Mouse (Mus musculus) thymus, postnatal 14 days (tissue): ENCODE measurements around the gene Mdm2.

Source experiments
- DNase-seq: peaks from one replicate; pipeline ENCODE4 v3.0.0; 2021

Gene Mdm2

GRCm38 (mm10) chr10:117679963-117680473 is 30.5 kb downstream of the Mdm2 start:
- DNase-seq, result no peak

DNA sequence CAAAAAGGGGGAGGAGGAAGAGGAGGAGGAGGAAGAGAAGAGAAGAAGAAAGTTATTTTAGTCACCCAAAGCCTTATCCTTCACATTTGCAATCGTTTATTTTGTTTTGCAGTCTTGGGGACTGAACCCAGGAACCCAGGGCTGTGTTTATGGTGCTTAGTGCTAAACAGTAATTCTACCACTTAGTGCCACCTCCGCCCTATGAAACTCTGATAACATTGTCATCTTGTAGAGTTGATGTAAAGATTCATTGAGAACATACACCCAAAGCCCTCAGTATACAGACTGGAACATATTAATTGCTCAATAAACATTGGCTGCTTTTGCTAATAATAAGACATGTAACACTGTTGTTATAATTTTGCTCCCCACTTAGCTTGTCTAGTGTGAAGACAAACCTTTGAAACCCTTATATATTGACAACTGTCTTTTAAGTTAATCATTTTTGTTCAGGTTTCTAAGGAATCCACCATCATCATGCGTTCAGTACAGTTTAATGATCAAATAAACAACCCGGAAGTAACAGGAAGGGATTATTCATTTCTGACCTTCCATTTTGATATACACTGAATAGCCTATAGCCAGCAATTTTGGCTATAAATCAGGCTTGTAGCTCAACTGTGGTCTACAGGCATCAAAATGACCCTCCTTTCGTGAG is 31.4 kb downstream of the Mdm2 start:
- DNase-seq, result no peak

- DNase-seq, result no peak
Measured at GRCm38 (mm10) chr10:117678357-117678756, 32.2 kb downstream of the Mdm2 start.

GRCm38 (mm10) chr10:117677494-117678236 is 32.9 kb downstream of the Mdm2 start:
- no peak for DNase-seq

DNA sequence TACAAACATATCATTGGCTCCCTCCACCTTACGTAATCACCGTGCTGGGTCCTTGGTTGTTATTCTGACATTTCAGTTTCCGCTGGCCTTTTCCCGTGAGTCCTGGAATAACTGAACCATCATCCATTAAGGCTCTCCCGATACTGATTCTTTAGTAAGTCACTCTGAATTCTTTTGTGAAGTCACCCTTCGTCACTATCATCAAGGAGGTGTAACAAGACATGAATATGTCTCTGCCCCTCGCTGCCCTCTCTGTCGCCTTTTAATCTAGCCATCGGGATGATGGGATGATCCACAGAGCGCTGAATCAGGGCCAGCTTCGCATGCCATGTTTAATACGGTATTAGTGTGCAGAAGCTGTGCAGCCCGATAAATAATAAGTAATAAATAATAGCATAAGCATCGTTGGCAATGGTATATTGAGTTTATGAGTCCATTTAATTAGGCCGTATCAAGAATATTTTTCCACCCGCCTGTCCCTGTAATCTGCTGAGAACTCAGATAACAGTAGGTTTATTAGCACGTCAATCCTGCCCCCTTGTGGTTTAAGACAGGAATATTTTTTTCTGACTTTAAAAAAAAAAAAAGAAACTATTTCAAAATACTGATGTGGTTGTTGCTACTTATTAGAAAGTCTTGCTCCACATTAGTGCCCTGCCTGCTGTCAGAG is 33.8 kb downstream of the Mdm2 start:
- peak; percentile 30 for DNase-seq

DNA sequence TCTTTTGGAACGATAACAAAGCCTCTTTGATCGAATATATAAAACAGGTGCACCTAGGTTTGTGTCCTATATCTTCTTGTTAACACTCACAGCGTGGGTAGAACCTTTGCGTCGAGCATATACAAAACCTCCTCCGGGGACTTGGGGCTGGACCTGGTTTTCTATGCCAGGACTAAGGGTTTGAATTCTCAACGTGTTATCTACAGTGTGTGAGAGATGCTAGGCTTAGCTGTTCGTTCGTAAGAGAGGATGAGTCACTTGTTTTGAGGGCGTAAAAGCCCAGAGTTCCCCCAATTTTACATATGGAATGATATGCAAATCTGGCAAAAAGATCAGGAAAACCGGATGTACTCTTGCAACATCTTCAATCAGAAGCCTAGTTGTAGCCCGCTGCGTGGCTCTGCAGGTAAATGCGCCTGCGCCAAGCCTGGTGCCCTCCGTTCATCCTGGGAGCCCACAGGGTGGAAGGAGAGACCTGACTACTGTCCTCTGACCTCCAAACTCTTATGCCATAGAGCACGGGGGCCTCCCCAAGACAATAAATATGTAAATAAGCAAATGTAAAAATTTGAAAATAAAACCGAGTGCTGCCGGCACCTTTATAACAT is 34.4 kb downstream of the Mdm2 start:
- DNase-seq, result peak; percentile 57

- peak; percentile 86 for DNase-seq
Measured at GRCm38 (mm10) chr10:117675096-117676035, 35.2 kb downstream of the Mdm2 start.

DNA sequence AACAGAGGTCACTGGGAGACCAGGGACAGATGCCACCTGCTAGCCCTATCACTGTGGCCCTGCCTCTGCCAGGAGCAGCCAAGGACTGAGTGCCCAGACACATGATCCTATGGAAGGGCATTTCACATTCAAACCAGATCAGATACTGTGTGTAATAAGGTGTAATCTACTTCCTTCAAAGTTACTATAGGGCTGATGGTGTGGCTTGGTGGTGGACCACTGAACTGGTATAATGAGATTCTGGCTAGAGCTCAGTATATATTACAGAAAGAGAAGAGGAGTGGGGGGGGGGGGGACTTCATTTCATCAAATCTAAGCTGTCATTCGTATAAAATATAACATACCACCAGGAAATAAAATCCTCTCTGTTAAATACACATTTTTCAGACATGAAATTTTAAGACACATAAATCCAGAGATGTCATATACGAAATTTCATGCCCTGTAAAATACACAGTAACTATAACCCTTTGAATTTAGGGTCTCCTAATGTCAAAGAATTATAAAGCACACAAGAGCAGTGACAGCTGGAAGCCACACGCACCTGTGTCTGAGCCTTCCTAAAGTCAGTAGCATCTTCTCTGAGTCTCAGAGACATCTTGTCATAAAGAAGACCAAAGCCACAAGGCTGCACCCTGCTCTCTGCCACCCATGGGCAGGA is 36.1 kb downstream of the Mdm2 start:
- DNase-seq, result no peak

- DNase-seq, result no peak
Measured at GRCm38 (mm10) chr10:117673913-117674312, 36.6 kb downstream of the Mdm2 start.

- DNase-seq, result no peak
Measured at GRCm38 (mm10) chr10:117672693-117673092, 37.9 kb downstream of the Mdm2 start.

DNA sequence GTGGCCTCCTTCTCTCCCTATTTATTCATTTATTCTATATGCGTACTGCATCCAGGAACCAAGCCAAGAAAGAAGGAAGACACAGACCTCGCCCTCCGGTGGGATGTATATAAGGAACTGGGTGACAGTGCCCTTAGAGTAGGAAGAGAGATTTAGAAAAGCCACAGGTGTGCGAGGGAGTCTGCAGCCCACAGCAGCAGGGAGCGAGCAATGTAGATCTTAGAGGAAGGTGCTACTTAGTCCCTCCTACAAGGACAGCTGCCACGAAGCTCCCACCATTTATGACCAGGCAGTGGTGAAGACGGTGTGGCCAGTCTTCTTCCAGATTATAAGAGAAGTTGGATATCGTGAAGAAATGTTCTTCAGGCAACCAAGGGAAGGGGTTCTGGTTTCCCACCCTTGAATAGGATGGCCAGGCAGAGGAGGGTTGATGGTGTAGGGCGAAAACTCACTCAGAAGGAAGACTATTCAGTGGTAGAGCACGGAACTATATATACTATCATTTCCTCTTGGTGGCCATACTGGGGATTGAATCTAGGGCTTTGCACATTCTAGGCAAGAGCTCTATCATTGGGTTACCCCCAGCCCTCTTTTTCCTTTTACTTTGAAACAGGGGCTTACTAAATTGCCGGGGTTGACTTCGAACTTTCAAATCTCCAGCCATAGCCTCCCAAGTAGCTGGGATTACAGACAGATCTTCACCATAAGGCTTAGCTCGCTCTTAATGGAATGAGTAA is 38.5 kb downstream of the Mdm2 start:
- DNase-seq, result no peak

DNA sequence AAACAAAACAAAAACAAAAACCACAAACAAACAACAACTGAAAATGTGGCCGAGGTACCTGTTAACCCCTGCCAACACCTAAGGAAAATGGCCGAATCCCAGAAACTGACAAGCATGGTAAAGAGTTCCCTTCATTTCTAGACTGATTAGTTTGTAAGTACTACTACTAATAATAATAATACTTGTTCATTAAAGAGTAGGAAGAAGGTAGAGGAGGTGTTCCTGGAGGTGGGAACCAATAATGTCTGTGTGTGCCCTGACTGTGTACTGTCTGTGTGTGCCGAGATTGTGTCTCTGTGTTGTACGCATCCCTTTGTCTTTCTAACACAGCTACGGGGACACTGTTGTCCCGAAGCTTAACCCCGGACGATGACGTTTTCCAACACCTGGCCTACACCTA is 39.3 kb downstream of the Mdm2 start:
- no peak for DNase-seq

GRCm38 (mm10) chr10:117670791-117671190 is 39.8 kb downstream of the Mdm2 start:
- no peak for DNase-seq

DNA sequence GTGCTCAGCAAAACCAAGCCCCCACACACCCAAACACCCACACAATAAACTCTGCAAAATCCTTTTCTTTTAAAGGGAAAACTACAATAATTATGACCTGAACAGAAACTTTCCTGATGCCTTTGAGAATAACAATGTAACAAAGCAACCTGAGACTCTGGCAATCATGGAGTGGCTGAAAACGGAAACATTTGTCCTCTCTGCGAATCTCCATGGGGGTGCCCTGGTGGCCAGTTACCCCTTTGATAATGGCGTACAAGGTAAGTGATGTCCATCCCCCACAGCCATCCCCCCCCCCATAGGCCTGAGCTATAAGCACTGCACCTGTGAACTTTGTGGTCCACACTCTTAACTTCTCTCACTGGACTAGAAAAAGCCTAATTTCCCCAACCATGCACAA is 40.5 kb downstream of the Mdm2 start:
- no peak for DNase-seq

DNA sequence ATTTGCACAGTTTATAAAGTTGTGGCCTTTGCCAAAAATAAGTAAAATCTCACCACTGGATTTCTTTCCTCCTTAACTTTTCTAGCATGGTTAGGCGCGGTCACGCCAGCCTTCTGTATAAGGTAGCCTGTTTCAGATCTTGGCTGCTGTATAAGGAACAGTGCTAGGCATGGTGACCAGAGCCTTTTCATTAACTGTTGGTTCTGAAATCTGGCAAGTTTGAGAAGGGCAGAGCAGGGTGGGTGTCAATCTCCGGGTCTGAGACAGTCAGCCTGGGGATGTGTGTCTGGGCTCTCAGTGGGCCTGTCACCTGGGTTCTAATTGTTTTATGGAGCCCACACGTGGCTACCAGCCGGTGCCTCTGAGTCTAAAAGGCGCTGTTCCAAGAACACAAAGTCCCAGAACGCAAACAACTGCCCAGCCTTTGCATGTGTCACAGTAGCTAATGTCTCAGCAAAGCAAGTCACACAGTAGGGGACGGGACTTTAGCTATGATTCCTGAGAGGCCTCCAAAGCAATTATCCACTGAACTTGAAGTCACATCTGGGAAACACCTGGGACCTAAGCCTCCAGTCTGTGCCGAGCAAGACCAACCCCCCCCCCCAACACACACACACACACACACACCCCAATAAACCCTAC is 41.0 kb downstream of the Mdm2 start:
- no peak for DNase-seq

DNA sequence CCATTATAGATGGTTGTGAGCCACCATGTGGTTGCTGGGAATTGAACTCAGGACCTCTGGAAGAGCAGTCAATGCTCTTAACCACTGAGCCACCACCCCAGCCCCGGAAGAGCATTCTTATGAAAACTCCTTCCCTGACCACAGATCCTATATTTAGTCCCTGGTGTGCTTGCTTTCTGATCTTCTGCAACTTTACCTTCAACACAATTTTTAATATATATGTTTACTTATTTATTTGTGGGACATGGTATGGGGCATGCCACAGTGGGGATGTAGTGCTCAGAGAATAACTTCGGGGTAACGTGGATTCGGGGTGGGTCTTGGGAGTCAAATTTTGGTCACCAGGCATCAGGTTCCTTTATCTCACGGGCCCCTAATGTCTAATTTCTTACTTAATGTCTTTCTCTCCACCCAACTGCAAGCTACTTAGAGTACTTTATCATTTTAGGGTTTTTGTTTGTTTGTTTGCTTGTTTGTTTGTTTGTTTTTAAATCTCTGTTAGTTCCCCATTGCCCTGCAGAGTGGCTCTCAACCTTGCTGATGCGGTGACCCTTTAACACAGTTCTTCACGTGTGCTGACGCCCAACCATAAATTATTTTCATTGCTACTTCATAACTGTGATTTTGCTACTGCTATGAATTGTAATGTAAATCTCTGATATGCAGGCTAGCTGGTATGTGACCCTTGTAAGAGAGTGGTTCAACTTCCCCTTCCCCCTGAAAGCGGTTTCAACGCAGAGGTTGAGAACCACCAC is 41.8 kb downstream of the Mdm2 start:
- no peak for DNase-seq

- DNase-seq, result no peak
Measured at GRCm38 (mm10) chr10:117667663-117668507, 42.7 kb downstream of the Mdm2 start.

GRCm38 (mm10) chr10:117666947-117667630 is 43.5 kb downstream of the Mdm2 start:
- no peak for DNase-seq
